Mouse (Mus musculus) embryonic fibroblast, embryonic 13.5 days (primary cell): Measurements from ENCODE around the gene Abcc4.

Source experiments
- CTCF ChIP-seq: IDR thresholded peaks from 2 replicates; pipeline ENCODE4 v1.5.1; 2011; ENCODE audit warnings: mild to moderate bottlenecking, control low read depth, low read length, moderate library complexity, borderline replicate concordance; ENCODE audit not compliant: insufficient read depth
- POLR2A ChIP-seq: IDR thresholded peaks from 2 replicates; pipeline ENCODE4 v1.6.1; 2011; ENCODE audit warnings: low read depth, mild to moderate bottlenecking, control low read depth, low read length, moderate library complexity

GRCm38 (mm10) chr14:118581673-118582072 is 124.3 kb downstream of the Abcc4 start:
- TF ChIP-seq POLR2A, result no peak
- no peak for TF ChIP-seq CTCF
